Mouse (Mus musculus): ENCODE results near the gene Gbp7.

GRCm38 (mm10) chr3:142546690-142547089 lies 16.5 kb downstream of the Gbp7 start:
- TF ChIP-seq CTCF (IDR thresholded peaks at IDR 0.05; ENCODE audit: low read depth), result no peak
- no peak for TF ChIP-seq EP300 (optimal IDR thresholded peaks at IDR 0.05)

All from stomach, postnatal 0 days (tissue).